Mouse (Mus musculus): ENCODE data around the gene Nlrc5.

The Nlrc5 gene

DNA sequence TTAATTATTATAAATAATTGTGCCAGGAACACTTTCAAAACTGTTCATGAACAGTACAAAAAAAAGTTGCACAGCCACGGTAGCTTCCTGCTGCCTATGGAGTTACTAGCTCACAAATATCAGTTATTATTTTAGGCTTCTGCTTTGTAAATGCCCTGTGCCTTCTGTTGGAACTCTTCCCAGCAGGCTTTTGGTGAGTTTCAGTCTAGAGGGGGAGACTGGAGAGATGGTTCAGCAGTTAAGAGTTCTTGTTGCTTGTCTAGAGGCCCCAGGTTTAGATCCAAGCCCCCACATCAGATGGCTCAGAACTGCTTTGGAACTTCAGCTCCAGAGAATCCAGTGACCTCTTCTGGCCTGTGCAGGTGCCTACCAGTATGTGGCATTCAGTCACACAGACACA lies 37.1 kb downstream of the Nlrc5 start:
- no peak for DNase-seq

DNA sequence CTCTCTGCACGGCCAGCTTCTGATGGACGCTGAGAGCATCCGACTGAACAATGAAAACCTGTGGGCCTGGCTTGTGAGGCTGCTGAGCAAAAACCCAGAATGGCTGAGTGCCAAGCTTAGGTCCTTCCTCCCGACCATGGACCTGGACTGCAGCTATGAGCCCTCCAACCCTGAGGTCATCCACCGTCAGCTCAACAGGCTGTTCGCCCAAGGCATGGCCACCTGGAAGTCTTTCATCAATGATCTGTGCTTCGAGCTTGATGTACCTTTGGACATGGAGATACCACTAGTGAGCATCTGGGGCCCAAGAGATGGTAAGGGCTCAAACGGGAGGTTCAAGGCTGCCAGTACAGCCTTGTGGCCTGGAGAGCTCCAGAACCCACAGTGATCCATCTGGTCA lies 38.6 kb downstream of the Nlrc5 start:
- no peak for DNase-seq

DNA sequence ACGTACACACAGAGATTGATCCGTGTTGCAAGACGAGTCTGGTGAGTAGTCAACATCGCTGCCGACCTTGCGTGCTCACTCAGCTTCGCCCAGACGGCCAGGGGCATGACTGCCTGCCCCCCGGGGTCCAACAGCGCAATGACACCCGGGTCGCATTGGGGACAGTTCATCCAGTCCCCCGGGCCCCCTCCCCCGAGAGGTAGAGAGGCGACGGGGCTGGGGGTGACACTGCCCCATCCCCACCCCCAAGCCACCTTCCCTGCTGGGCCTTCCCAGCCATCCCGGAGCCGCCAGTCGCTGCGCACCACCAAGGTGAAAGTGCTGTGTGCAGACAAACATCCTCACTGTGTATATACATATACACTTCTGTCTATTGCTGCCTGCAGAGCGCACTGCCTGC lies 39.3 kb downstream of the Nlrc5 start:
- DNase-seq, result no peak

DNA sequence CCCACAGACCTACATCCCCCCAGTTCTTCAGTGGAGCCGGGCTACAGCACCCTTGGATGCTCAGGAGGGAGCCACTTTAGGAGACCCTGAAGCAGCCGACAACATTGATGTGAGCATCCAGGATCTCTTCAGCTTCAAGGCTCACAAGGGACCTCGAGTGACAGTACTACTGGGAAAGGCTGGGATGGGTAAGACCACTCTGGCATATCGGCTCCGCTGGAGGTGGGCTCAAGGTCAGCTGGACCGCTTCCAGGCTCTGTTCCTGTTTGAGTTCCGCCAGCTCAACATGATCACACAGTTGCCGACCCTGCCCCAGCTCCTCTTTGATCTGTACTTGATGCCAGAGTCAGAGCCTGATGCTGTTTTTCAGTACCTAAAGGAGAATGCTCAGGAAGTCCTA lies 41.6 kb downstream of the Nlrc5 start:
- no peak for DNase-seq

DNA sequence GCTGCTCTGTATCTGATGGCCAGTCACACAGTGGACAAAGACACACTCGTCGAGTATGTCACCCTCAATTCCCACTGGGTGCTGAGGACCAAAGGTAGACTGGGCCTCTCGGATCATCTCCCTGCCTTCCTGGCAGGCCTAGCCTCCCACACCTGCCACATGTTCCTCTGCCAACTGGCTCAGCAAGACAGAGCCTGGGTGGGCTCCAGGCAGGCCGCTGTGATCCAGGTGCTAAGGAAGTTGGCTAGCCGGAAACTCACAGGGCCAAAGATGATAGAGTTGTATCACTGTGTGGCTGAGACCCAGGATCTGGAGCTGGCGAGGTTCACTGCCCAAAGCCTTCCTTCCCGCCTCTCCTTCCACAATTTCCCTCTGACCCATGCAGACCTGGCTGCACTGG lies 42.7 kb downstream of the Nlrc5 start:
- peak; percentile 15 for DNase-seq

DNA sequence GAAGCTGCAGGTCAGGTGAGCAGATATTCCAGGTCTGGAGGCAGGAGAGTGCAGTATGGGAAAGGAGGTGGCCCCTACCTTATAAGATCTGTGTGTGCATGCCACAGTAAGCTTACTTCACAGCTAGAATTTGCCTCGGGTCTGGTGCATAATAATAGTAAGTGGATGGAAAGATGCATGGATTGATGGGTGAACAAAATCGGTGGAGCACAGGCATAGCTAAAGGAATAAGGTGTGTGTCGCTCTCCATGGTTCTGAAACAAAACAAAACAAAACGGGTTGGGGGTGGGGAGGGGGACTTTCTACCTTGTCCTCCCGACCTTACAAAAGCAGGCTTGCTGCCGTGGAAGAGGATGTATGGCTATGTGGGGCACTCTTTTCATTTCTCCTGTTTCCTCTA lies 47.9 kb downstream of the Nlrc5 start:
- DNase-seq, result no peak

DNA sequence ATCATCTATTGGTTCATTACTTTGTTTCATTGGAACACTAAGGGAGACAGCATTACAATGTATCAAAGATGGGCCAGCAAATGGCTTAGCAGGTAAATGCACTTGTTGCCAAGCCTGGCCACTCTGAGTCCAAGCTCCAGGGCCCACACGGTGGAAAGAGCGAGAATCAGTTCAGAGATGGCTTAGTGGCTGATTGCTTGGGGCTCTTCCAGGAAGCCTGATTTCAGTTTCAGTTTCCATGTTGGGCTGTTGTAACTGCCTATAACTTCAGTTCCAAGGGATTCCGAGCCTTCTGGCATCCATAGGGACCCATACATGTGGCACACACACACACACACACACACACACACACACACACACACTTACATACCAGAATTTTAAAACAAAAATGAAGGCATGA lies 51.1 kb downstream of the Nlrc5 start:
- DNase-seq, result no peak

DNA sequence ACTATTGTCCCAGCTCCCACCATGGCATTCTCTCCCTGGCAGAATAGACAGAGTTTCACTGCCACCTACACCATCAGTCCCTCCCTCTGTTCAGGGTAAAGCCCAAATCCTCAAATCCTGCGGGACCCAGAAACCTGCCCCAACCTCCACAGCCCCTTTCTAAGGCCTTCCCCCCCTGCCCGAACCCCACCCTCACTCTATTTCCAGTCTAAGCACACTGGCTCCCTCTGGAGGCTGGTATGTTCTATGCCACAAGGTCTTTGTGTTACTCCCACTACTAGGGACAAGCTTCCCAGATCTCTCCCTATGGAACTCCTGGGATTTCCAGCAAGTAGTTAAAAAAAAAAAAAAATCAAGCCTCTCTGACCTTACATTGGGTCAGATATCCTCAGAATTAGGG lies 51.7 kb downstream of the Nlrc5 start:
- DNase-seq, result no peak

DNA sequence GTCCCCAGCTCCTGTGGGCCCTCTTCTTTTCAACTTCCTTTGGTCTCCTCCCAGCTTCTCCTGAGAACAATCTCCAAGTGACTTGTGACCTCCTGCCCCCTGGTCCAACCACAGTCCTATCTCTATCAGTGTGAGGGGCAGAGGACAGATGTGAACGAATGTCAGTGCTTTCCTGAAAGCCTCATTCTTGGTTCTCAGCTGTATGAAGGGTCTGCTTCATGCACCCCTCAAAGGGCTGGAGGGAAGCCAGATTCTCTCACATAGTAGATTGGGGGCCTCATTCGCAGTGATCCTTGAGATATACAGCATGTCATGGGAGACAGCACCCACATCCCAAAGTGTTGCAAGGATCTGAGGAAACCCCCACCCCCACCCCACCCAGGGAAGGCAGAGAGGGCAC lies 53.9 kb downstream of the Nlrc5 start:
- DNase-seq, result no peak

DNA sequence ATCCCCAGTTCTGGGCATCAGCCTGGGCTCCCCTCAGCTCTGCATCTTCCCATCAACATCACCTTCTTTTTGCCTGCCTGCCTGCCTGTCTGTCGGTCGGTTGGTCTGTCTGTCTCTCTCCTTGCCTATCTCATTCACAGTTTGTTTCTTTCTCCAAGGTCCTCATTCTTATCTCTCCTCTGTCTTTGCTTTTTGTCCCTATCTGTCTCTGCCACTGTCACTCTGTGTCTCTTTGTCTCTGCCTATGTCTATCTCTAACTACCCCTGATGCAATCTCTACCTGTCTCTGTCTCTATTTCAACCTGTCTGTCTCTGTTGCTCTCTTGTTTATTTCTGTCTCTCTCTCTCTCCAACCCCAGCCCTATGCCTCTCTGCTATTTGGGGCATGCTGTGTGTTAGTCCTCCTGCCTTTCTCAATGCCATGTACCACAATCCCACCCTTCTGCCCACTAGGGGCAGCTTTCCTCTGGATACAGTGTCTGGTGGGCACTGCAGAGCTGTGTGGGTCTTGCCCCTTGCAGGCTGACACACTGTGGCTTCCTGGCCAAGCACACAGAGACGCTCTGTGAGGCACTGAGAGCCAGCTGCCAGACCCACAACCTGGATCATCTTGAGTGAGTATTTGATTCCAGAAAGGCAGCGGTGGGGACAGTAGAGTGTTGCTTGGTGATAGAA lies 55.8 kb downstream of the Nlrc5 start:
- no peak for DNase-seq

DNA sequence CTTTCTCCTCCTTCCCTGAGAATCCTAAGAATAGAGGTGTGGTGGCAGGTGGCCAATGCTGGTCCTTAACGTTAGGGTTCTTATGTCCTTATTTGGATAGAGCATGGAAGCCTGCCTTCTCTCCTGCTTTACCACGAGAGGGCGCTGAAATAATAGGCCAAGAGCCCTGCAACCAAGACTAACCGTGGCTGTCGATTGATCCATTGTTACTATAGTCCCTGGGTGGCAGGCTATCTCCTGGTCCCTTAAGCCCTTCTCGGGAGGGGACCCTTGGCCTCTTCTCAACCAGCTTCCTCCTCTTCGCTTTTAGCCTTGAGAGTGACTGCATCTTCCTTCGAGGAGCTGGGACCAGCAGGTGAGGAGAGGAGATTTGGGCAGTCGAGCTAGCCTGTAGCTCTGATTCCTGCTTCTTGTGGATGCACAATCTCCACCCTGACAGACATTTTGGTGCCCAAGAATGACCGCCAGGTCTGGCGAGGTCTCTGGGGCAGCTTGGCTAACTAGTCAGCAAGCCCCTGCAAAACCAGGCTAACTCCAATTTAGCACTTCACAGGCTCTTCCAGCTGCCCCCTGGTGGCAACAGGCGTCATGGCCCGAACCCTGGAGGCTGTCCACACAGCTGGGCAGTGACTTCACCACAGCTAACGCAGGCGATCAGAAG lies 58.0 kb downstream of the Nlrc5 start:
- peak; percentile 35 for DNase-seq

DNA sequence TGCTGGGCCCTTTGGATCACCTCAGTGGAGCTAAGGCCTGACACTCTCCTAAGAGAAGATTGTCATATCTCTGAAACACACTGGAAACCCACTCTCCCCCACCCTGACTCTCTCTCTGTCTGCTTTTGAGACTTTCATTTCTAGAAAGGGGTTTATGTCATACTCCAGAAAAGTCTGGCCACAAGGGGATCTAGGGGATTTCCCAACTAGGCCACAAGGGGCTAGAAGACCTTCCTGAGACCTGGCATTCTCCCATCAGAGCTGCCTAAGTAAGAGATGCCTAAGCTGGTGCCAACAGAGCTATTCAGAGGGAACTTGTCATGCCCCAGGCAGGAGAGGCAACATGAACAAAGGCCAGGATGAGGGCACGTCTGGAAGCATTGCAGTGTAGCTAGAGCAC lies 59.1 kb downstream of the Nlrc5 start:
- DNase-seq, result no peak

DNA sequence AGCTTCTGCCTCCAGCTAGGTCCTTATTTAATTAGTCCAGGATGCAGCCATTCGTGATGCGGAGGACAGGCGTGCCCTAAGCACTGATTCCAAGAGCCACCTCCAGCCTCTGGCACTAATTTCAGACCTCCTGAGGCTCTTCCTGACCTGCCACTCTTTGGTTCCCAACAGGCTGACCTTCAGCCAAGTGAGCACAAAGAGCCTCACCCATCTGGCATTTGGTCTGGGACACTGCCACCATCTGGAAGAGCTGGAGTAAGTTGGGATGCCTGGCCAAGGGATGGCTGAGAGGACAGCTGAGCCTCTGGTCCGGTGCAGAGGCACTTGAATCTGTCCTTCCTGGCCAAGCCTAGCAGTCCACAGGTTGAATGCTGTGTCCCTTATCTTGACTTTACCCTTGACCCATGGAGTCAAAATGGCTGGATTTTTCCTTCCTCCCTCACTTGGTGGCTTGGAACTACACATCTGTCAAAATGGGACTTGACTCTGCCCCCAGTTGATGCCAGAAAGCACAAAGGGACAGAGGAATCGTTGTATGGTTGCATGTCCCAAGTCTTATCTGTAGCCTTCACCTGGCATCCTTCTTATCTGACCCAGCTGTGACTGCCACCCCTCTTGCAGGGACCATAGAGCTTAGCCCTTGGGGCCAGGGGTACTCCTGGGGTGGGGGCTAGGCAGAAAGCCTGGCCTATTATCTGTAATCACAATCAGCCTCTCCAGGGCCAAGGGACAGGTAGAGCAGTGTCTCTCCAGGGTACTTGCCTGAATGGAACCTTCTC lies 81.5 kb downstream of the Nlrc5 start:
- DNase-seq, result no peak

DNA sequence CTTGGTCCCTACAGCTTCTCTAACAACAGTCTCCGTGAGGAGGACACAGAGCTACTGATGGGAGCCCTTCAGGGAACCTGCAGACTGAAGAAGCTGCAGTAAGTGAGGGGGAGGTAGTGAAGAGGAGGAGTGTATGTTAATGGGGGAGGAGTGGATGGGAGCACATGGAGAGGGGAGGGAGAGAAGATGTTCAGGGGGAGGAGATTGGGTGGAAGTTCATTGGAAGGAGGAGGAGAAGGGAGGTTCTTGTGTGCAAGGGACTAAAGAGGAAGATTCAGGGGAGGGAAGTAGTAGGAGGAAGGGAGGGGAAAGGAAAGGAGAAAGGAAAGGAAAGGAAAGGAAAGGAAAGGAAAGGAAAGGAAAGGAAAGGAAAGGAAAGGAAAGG lies 82.0 kb downstream of the Nlrc5 start:
- no peak for DNase-seq

DNA sequence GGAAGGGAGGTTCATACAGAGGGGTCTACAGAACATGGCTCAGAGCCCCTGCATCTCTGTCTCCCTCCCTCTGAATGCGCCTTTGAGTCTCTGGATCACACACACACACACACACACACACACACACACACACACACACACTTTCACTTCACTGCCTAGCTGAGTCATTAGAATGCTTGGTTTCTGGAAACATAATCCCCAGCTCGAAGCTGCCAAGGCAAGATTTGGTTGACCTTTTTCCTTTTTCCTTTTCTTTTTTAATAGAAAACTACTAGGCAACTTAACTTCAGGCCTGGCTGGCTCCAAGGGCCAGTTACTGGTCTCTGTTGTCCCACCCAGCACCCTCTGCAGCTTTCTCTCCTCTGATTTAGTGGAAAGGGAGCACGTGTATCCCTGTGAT lies 82.6 kb downstream of the Nlrc5 start:
- no peak for DNase-seq

DNA sequence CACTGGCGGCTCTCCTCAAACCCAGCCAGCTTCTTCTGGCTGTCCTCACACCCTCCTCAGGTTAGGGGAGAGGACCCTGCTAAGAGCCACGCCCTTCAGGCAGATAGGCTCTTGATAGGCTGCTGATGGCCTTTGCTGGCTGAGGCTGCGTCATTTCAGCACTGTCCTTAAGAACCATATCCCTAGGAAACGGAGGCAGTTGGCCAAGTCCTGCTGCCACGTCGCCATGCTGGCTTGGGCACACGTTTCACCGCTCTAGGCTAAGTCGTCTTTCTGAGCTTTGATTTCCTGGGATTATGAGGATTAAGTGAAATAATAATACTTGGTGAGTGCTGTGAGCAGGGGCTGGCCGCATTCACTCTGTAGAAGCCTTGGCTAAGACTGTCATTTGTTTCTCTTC lies 84.2 kb downstream of the Nlrc5 start:
- no peak for DNase-seq

DNA sequence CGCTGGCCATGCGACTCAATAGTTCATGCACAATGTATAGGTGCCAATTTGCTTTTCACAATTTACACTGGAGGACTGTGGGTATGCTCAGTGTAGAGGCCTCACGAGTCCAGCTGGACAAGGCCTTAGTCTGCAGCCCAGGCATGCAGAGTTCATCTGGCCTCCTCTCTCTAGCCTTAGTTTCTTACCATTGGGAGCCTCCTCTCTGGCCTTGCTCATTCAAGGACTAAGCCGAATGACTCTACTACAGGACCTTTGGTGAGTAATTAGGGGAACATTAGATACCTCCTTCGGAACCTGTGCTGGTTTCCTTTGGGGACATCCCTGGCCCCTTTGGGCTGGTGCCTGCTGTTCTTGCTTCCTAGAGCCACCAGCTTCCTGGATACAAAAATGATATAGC lies 84.9 kb downstream of the Nlrc5 start:
- no peak for DNase-seq

DNA sequence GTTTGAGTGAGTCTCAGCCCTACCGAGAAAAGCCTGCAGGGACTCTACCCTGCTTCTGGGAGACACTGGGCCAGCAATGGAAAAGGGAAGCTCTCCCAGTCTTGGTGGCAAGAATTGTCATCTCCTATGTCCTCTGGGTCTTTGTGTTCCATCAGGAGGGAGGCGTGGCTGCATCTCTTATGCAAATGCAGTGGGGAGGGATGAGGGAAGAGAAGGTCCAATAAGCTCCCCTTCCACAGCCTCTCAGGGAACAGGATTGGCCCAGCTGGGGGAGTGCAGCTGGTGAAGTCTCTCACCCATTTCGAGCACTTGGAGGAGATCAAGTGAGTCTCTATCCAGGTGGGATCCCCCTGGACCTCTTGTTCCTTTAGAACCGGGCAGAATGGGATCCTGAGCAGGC lies 87.3 kb downstream of the Nlrc5 start:
- DNase-seq, result no peak

DNA sequence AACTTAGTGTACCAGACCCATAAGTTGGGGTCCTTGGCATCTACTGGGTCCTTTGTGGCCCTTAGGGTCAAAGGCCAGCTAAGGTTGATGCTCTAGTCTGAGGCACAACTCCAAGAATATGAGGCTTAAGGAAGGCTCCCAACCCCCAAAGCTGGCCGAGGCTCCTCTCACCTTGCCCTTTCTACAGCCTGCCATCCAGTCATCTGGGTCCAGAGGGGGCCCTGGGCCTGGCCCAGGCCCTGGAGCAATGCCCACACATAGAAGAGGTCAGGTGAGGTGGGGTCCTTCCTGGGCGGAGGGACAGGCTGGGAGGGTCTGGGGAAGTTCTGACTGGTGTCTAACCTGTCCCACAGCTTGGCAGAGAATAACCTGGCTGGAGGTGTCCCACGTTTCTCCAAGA lies 88.3 kb downstream of the Nlrc5 start:
- DNase-seq, result no peak

DNA sequence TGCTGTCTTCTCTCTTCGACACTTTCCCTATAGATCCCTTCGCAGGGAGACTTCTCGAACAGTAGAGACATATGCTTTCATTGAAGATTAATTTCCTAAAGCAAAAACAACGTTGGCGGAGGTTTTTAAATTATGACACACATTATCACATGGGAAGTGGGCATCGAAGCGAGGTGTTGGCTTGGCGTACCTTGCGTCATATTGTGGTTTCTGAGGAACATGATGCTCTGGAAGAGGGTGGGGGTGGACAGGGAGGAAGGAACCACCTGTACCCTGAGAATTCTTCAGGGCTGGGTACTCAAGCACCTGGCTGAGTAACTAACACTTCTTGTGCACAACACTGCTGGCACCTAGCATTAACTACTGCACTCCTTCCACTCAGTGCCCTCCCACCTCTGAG lies 90.4 kb downstream of the Nlrc5 start:
- no peak for DNase-seq

DNA sequence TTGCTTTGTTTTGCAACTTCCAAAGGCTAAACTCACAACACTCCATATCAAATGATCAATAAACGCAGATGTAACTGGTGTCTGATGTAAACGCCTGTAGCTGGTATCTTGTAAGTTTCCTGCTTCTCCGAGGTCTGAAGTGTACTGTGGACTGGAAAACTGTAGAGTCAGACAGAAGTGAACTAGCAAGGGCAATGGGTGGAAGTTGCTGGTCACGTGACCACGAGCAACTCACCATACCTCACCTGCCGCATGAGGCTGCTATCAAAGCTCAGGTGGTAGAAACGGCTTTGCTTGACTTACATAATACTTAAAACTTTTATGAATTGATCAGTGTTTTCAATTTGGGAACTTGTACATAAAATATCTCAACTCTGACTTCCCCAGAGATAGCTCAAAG lies 93.0 kb downstream of the Nlrc5 start:
- DNase-seq, result no peak

DNA sequence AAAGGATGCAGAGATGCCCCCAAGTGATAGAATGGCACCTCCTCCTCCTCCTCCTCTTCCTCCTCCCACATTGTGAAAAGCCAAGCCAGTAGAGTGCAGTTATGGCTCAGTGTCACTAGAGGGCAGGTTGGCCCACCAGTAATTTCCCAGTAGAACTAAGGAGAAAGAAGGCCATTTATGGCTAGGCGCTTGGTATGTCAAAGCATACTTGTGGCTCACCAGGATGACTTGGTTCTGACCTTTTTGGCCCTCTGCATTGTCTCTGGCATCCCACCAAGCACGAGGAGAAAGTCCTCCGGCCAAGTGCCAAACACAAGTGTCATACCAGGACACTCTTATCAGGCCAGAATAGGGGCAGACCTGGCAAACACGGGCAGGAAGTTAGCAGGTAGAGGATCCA lies 94.1 kb downstream of the Nlrc5 start:
- no peak for DNase-seq

DNA sequence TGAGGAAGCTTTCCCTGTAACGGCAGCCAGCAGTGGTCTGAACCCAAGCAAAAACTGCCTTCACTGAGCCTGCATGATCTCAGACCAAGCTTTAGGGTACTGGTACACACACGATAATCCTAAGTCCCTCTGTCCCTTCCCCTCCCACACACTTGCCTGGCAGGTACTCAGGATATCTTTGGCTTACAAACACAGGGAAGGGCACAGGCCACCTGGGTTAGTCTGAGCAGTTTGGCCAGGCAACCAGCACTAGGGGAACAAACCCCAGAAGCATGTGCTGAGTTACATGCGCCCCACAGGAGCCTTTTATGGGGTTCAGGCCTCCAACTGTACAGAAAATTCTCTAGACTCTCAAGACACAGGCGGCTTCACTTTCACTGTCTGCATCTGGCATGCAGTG lies 95.7 kb downstream of the Nlrc5 start:
- no peak for DNase-seq

DNA sequence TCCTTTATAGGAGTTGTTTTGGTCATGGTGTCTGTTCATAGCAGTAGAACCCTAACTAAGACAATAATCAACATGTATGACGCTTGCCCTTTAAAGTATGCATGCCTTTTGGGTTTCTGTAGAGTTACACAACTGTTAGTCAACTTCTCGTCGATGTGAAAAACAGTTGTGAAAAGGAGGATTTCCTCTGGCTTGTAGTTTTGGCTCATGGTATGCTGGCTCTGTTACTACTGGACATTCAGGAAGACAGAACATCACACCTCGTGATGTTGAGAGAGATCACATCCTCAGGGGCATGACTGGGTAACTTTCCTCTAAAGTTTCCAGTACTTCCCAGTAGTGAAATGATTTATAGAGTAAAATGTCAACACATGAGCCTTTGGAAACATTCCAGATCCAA lies 96.5 kb downstream of the Nlrc5 start:
- DNase-seq, result no peak

DNA sequence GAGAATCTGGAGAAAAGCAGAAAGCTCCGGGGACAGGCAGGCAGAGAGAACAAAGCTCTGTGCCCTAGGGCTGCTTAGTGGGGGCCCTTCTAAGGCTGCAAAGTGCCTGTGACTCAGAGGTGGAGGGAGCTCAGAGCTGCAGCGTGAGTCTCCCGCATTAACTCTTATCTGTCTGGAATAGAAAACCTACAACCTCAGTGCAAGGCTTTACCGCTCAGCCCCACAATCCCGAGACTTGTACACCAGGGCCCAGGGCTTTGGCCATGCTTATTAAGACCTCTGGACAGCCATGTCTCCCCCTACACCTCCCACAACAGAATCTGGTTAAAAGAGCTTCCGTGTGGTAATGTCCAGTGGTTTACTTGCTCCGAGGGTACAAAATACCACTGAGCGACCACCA lies 97.8 kb downstream of the Nlrc5 start:
- no peak for DNase-seq

Measured in cerebellum, adult 9-11 months (tissue).